Mouse (Mus musculus) induced T-regulatory cell, adult 2 months (primary cell): ENCODE measurements around the gene Exosc9.

Experiments used
- DNase-seq: peaks from one replicate; pipeline ENCODE4 v3.0.0-alpha.2; 2012; ENCODE audit warnings: low read depth

The Exosc9 gene

DNA sequence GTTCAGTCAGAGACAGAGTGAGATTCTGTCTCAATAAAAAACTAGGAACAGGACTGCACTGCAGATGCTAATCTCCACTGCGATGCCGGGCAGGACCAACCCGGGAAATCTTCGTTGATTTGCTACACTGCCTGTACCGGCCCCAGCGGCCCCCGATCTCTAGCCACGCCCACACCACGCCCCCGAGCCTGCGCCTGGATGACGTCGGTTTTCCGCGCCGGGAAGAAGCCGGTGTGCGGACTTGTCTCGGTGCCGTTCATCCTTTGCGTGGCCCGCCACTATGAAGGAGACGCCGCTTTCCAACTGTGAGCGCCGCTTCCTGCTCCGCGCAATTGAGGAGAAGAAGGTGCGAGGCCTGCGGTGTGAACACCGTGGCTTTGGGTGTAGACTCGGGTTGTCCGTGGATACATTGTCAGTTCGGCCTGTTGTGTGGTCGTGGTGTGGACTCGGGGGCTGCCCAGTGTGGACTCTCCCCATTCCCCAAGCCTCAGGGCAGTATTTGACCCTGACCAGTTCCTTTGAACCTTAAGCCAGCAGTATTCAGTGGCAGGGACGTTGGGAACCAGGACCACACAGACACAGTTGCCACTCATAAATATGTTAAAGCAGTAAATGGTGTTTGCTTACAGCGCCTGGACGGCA, at the start of gene Exosc9:
Gene Exosc9, plus strand, starts transcription at position 201 of the 642 bp plus-strand sequence.
- peak; percentile 94 for DNase-seq

DNA sequence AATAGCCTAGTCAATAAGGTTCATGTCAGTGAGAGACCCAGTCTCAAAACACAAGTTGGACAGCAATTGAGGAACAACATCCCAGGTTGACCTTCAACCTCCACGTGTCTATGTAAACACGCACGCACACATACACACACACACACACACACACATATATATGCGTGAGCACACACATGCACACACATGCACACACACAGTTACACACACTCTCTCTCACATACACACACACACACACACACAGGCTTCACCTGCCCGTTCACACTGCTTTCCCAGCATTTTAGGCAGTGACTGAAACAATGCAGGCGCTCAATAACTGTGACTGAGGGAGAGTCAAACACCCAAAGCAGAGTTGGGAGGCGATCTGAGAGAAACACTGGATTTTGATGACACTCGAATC, 47.1 kb upstream of the Exosc9 start:
- no peak for DNase-seq

DNA sequence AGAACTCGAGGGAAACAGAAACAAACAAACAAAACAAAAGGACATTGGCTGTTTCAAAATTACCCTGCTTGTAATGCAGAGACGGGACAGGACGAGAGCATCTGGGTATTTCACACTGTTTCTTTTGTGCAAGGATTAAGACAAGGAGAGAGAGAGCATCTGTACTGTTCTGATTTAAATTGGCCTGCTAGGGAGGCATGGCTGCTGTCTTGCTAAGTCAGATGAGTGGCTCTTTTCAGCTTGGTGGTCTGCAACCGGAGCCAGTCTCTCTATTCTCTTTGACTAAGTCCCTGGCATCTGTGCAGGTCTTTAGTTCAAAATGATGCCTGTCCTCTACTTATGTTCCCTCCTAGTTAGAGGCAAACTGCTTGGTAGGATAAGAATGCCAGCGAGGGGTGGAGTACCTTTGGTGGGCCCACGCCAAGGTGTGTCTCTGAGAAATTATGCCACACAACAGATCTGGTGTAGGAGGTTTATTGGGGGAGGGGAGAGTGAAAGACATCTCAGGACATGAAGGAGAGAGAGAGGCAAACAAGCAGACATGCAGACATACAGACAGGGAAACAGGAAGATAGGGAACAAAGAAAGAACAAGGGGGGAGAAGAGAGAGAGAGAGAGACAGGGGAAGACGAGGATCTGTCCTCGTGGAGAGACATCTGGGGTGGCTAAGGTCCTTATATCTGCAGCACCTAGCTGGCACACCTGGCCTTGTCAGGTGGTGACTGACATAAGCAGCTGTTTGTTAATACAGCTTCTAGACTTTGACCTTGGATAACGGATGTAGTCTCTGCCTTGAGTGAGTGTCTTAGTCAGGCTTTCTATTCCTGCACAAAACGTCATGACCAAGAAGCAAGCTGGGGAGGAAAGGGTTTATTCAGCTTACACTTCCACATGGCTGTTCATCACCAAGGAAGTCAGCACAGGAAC, 46.3 kb upstream of the Exosc9 start:
- no peak for DNase-seq

DNA sequence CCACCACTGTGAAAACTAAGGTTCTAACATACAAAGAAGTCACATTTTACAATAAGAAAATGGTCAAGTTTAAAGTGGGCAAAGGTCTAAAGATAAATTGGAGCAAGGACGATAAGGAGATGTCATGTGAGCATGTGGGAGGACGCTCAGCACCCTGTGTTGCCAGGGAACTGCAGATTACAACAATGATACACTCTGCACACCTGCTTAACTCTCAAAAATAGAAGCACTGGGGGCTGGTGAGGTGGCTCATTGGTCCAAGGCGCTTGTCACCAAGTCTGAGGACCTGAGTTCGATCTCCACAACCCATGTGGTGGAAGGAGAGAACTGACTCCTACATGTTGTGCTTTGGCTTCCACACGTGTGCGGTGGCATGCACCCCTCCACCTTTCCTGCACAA, 40.9 kb upstream of the Exosc9 start:
- no peak for DNase-seq

DNA sequence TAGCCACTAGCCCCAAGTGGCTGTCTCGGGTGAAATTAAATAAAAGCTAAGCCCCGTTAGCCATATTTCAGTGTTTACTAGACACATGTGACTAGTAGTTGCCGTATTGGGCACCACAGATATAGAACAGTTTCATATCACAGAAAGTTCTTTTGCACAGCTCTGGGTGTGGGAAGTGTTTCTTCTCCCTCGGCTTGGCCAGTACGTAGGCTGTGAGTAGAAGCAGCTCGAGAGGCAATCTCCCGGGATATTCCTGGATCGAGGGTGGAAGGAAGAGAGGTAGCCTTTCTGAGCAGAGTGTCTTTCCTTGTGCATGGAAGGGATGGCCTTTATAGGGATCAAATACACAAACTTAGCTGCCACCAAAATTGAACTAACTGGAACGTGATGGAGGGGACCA, 36.2 kb upstream of the Exosc9 start:
- DNase-seq, result no peak

DNA sequence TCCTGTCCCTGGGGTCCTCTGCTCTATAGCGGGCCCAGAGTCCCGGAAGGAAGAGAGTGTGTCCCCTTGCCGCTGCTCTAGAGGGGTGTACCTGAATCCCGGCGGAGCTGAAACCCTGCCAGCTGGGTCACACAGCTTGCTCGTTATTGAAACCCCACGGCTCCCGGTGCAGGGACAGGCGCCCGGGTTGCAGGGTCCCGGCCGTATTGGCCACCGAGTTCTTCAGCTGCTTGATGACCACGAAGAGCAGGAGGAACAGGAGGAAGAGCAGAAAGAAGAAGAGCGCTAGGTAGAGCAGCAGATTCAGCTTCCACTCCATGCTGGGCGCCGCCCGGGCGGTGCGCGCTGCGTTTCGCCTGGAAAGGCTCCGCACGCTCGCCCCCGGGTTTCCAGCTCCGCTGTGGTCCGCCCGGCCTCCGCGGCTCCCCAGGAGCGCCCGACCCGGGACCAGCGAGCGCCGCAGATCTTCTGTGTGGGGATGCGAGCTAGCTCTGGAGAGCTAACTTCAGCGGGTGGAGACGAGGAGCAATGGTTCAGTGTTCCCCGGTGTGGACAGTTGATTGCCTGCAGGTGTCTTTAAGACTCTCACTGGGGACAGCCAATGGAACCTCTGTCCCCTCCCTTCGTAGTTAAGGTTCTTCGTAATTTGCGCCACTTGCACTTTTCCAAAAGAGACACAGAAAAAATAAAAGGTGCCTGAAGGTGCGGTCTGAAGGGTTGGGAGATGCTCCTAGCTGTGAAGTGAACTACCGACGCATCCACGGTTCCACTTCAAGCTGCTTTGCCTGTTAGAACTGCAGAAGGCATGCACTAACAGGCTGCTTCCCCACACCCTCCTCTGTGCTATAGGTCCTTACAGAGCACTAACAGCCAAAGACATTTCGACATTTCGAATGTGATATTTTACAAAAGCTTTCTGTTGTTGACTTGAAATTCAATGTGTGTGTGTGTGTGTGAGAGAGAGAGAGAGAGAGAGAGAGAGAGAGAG, 31.0 kb upstream of the Exosc9 start, which contains the start of gene Gm11549:
Gene Gm11549, minus strand, starts transcription at position 741 of the 988 bp plus-strand sequence.
- no peak for DNase-seq

DNA sequence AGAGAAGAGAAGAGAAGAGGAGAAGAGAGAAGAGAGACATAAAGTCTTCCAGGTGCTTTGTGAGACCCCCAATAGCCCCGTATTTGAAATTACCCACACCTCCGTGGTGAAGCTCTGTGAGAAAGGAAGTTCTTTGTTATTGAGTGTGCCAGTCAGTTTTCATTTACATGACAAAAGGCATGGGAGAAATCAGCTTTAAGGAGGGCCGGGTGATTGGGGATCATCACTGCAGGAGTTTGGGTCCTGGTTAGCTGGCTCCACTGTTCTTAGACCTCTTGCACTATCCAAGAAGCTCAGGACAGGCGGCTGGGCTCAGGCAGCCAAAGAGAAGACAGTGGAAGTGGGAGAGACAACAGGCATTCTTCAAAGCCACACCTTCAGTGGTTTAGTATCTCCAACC, 30.3 kb upstream of the Exosc9 start:
- no peak for DNase-seq

DNA sequence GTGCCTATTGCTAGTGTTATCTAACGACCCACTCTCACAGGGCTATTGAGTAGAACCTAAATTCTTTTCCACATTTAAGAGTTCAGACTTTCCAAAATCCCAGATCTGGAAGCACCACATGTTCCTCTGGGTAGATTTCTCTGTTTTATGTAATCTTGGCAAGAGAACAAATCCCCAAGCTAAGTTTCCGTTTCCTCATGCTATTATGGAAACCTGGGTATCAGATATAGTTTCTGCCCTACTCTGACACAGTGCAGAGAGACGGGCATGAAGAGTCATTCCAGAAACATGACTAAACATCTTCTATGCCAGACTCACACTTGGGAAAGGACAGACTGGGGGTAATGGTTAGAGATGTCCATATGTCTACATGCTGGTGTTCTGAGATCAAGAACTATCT, 27.9 kb upstream of the Exosc9 start:
- DNase-seq, result no peak

DNA sequence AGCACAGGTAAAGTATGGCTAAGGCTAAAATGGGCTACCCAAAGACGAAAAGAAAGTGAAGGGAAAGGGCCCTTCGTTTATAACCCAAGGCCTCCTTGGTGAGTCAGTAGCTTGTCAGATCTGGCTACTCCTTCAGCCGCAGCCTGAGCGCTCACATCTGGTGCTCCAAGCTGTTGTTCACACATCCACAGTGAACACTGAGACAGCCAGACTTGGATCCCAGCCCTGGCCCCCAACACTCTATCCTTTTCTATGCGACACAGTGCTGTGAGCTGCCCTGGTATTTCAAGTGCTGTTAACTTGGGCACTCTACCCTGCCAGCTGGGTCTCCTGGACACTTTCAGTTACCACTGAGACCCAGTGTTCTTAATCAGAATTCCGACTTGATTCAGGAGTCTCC, 22.1 kb upstream of the Exosc9 start:
- no peak for DNase-seq

DNA sequence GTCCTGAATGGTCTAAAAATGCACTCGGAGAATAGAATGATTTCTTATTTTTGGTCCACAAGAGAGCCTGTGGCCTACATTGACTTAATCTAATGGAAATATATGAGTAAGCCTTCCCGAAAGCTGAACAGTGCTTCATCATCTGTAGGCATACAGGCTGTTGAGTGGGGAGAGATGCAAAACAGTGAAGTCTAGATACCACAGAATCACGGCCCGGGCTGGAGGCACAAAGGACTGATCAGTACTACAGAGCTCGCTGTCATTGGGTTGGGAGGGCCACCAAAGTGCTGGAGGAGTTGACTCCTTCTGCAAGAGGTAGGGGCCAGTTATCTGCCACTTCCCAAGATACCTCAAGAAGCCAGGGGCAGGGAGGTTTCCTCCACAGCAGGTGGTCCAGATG, 21.6 kb upstream of the Exosc9 start:
- DNase-seq, result no peak

DNA sequence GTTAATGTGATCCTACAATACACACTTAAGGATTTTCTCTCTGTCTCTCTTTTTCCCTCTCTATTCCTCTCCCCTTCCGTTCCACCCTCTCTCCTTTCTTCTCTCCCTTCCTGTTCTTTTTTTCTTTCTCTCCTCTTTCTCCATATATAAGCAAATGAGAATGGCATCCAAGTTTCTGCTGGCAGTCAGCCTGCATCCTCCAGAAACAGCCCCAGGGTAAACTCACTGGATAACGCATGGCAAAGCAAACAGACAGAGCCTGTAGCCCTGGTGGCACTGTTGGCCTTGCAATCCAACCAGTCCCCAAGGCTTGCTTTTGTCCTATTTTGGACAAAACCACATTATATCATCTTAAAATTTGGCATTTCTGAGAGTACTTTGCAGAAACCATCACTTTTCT, 21.2 kb upstream of the Exosc9 start:
- DNase-seq, result no peak

DNA sequence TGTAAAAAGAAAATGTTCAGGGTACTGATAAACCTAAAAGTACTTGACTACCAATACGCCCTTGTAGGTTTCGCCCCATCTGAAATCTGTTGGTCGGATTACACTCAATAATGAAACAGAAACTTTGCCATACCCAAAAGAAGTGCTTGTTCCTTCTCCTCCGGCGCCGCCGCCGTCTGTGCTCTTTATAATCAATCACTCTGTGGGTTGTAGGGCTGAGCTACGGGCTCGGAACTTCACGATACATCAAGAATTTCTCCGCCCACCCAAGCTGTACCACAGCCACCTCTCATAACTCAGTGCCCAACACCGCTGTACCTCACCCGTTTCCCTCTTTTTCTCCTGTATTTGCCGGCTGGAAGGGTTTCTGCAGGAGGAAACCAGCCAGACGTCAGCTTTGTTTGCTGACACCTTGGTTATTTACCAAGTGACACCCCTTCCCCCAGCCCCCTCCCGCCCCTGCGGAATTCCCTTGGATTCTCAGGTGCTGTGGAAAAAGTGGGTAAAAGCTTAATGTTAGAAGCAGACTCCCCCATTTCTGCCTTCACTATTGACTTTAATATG, 20.3 kb upstream of the Exosc9 start:
- peak; percentile 53 for DNase-seq

DNA sequence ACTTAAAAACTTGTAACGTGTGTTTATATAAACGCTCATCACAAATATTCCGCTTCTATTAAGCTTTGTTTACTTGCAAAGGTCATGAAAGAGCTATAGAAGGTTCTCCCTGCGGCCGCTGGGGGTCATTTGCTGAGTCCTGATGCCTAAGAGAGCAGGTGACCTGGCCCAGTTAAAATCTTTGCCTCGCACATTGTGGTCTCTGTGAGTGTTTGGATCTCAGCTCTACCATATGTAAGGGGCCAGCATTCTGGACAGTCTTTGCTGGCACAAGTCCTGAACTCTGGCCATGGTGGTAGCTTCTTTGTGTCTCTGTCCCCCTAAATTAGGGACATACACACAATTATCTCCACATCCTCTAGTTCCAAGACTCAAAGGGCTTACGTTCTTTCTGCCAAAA, 19.7 kb upstream of the Exosc9 start:
- DNase-seq, result no peak

DNA sequence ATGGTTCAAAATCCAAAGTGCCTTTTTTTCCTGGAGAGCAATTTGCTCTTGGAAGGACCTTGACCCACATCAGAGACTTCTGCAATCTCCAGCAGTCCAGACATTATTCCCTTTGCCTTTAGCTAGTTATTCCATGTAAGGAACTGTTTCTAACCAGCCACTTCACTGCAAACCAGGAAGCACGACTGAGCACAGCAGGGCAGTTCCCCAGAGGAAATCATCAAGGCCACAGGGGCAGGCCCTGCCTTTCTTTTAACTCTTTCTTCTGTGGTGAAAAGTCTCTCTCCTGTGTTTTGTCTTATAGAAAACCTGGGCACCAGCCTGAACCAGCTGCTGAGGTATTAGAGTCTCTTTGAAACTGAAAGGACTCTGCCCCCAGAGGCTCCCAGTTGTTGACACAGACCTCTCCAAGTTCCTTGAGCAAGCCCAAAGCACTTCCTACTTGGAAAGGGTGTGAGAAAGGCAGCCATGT, 19.2 kb upstream of the Exosc9 start:
- DNase-seq, result peak; percentile 19

DNA sequence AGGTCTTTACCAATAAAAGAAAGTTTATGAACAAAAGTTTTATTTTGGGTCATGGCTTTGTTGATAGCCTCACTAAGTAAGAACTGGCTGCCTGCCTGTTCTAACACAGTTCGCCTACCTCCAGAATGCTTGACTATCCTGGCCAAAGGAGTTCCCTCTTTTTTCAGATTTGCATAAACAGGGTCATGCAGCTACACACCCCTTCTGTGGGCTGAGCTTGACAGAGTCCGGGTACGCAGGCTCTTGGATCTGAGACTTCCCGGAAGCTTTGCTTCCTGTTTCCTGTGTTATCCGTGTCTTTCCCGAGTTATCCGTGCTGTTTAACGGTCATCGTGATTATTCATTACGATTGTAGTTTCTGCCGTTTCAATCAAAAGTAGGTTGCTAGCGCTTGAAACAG, 16.4 kb upstream of the Exosc9 start:
- no peak for DNase-seq

DNA sequence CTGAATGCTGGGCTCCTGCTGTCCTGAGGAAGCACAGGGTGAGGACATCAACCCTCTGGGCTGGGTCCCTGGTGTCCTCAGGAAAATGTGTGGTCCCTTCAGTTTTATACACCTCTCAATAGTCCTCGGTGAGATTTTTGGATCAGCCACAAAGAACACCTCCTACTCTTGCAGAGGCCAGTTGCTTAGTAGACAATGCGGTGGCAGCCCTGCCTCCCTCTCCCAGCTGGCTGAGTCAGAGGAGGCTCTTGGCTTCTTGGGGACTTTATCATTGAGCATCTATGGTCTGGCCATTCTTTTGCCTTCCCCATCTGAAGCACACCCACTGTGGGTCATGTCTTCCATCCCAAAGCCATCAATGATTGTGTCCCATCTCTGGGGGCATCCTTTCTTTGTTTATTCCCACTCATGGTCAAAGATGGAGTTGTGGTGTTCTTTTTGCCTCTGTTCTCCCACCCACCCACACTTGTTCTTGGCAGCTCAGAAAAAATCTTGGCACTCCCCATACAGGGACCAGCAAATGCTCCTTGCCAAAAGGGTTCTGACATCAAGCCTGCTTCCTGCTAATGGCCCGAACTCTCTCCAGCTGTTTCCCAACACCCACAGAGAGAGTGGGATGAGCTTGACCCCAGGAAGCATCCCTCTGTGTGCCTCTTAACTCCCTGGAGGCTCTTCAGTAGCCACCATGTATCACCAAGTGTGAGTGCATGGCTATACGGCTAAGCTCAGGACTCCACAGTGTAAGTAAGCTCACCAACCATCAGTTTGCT, 14.5 kb upstream of the Exosc9 start:
- DNase-seq, result no peak

DNA sequence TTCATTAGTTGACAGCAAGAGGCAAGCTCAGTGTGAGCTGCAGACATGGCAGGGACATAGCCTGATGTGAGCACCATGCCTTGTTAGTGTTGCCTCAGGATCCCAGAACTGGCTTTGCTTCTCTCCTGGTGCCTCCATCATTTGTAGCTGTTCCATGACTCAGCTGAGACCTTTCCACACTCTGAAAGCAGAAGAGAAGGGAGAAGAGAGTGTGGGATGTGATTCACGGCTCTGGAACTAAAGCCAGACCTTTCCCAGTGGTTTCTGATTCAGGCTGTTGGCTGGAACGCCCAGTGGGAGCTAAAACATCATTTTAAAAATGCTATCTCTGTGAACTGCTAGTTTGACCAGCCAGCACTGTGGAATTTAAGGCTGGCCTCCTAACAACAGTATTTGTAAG, 11.7 kb upstream of the Exosc9 start:
- DNase-seq, result no peak

DNA sequence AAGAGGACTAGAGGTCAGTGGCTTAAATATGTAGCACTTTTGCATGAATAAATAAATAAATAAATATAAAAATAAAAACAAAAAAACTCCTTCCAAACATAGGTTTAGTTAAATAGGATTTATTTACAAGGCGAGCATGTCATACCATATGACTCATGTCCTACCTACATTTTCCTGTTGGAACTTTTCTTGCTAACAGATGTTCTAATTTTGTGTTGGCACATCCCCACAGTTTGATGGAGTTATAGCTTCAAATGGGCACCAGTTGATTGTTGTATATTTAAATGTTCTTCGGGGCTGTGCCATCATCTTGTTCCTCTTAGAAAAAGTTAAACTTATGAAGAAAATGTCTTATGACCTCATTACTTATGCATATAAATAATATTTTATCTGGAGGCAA, 11.0 kb upstream of the Exosc9 start:
- no peak for DNase-seq

DNA sequence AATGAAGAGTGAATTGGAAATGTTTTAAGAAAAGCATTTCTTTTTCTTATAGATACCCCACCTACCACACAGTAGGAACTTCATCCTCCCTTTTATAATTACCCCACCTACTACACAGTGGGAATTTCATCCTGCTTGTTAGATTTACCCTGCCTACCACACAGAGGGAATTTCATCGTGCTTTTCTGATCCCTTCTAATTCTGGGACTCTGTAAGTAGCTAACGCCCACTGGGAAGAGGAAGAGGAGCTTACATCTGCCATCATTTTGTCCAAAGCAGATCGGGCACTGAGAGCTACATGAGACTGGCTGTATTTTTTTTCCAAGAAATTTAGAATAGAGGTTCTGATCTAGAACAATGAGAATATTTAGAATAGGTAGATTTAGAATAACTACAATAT, 7.4 kb upstream of the Exosc9 start:
- DNase-seq, result no peak

DNA sequence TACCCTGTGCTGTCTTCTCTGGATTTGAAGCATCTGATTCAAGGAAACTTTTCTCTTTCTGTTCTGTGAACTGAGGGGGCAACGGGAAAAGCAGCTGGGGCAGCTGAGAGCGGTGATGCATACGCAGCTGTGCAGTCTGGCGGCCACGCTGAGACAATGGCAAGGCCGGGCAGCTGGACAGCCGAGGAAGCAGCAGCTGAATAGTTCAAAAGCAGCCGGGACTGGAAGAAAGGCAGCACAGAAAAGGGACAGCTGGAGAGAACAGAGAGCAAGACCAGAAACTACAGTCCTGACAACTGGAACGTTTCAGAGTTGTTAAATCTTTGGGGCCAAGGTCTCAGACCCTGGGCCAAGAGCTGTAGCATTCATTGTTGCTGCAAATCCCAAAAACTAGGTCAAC, 1.1 kb upstream of the Exosc9 start:
- no peak for DNase-seq

DNA sequence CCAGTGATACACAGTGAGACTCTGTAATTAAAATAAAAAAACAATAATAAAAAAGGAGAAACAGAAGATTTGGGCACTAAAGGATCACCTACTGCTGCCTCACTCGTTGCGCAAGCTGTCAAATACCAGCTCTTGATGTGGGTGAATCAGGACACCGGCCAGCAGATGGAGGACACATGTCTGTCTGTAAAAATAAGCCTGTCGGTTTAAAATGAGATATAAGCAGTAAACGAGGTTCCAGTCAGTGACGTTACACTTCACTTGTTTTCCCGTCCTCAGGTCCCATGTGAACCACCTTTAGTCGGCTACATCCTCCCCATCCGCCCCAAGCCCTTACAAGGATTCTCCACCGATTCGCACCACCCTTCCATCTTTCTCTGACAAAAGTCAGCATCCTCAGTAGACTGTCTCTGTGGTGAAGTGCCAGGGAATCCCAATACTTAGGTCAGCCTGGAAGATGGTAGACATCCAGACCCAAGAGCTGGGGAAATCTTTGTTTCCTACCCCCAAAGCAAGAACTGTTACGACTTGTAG, 488 bp upstream of the Exosc9 start:
- DNase-seq, result no peak
